Mouse (Mus musculus) kidney, embryonic 15.5 days (tissue): ENCODE data around the gene Bsdc1. TPM values are rescaled to one million over a fixed set of nuclear protein-coding genes. Genes with fewer than 3 reads are reported as not detected.
A peak's percentile ranks its signal among the peaks of the same experiment; 100 is the strongest.

Experiments used
- ATAC-seq: fragments of 200-750 bp; cut with Nextera tagmentation; replicated peaks from 2 replicates; pipeline ENCODE4 v1.8.0; 2017; ENCODE audit warnings: moderate TSS enrichment; ENCODE audit not compliant: low FRiP score
- H3K27ac ChIP-seq: fragments of 300-500 bp; sonication (generic); 2 replicates; pipeline ENCODE4 v1.5.1; 2015; ENCODE audit warnings: mild to moderate bottlenecking, inconsistent platforms
- H3K27me3 ChIP-seq: fragments of 300-500 bp; sonication (generic); 2 replicates; pipeline ENCODE4 v1.6.1; 2015; ENCODE audit warnings: inconsistent platforms
- H3K36me3 ChIP-seq: fragments of 300-500 bp; sonication (generic); 2 replicates; pipeline ENCODE4 v1.6.1; 2015; ENCODE audit warnings: inconsistent platforms
- H3K4me1 ChIP-seq: fragments of 300-500 bp; sonication (generic); 2 replicates; pipeline ENCODE4 v1.6.1; 2015; ENCODE audit warnings: inconsistent platforms
- H3K4me2 ChIP-seq: fragments of 300-500 bp; sonication (generic); 2 replicates; pipeline ENCODE4 v1.6.1; 2015; ENCODE audit warnings: moderate library complexity, mild to moderate bottlenecking, inconsistent platforms
- H3K4me3 ChIP-seq: fragments of 300-500 bp; sonication (generic); replicated peaks from 2 replicates; pipeline ENCODE4 v1.5.1; 2015; ENCODE audit warnings: mild to moderate bottlenecking, inconsistent platforms
- H3K9ac ChIP-seq: fragments of 300-500 bp; sonication (generic); 2 replicates; pipeline ENCODE4 v1.6.1; 2015; ENCODE audit warnings: mild to moderate bottlenecking, inconsistent platforms
- H3K9me3 ChIP-seq: fragments of 300-500 bp; sonication (generic); replicated peaks from 2 replicates; pipeline ENCODE4 v1.6.1; 2016; ENCODE audit warnings: inconsistent platforms
- WGBS: fragments of 180-500 bp; shearing (Covaris S2); methylation state at CpG from one replicate; pipeline ENCODE4 v1.1.7; 2015; ENCODE audit warnings: mixed read lengths; 5-methylcytosine and 5-hydroxymethylcytosine counted together
- polyA plus RNA-seq: library from polyadenylated mRNA; unstranded; fragments of >200 nt; fragmentation: Nextera tagmentation; extraction: Ambion mirVana; gene quantifications from 2 replicates; pipeline ENCODE4 v1.2.1, GENCODE M21; 2015

Bsdc1 gene
- polyA plus RNA-seq, 1 experiment from 2014 or later, result 28.8 TPM

- WGBS, result 4% methylated on average over 70 of the region's 70 CpGs
- Histone ChIP-seq H3K9me3 (no peaks in the 10 kb centered on the region), H3K4me2 (peak within 1 kb of the TSS; percentile 61), H3K27ac (no peak within 1 kb of the TSS), H3K4me1 (peaks cover 21% of the 10 kb centered on the region), H3K4me3 (peak within 1 kb of the TSS; percentile 36), H3K36me3 (peaks cover 34% of the 10 kb centered on the region), H3K27me3 (peaks cover 26% of the 10 kb centered on the region), H3K9ac (0 out of 2 replicates have a peak within 1 kb of the TSS, but pooled peaks have one; percentile 8)
- peak; percentile 31 for ATAC-seq
Measured at GRCm38 (mm10) chr4:129490972-129491880, 29.8 kb downstream of the Bsdc1 start, which contains the start of the genes Tssk3 and Fam229a. Tssk3 (minus strand) TSS chr4:129491022. Fam229a (plus strand) TSS chr4:129491190.

GRCm38 (mm10) chr4:129494681-129495080, 33.3 kb downstream of the Bsdc1 start:
- Histone ChIP-seq H3K27ac (no peak overlapping the region), H3K9me3 (no peaks in the 10 kb centered on the region), H3K4me1 (peaks cover 42% of the 10 kb centered on the region), H3K36me3 (peaks cover under 1% of the 10 kb centered on the region; the same call in 1 of the 2 replicates), H3K27me3 (peaks cover 26% of the 10 kb centered on the region), H3K4me2 (no peak overlapping the region), H3K9ac (no peak overlapping the region), H3K4me3 (no peak overlapping the region)
- no peak for ATAC-seq
- WGBS, result 76% methylated on average over 7 of the region's 7 CpGs

GRCm38 (mm10) chr4:129495672-129496562, 34.5 kb downstream of the Bsdc1 start:
- Histone ChIP-seq H3K4me1 (peaks cover 49% of the 10 kb centered on the region), H3K4me3 (peak overlapping the region; percentile 3; the same call in 1 of the 2 replicates), H3K9me3 (no peaks in the 10 kb centered on the region), H3K27ac (peak overlapping the region; percentile 85), H3K36me3 (no peaks in the 10 kb centered on the region), H3K4me2 (peak overlapping the region; percentile 28; the same call in 1 of the 2 replicates), H3K27me3 (peaks cover 20% of the 10 kb centered on the region), H3K9ac (no peak overlapping the region)
- no peak for ATAC-seq
- 43% methylated on average over 16 of the region's 16 CpGs for WGBS

GRCm38 (mm10) chr4:129496631-129497030, 35.2 kb downstream of the Bsdc1 start:
- Histone ChIP-seq H3K9me3 (no peaks in the 10 kb centered on the region), H3K27ac (peak overlapping the region; percentile 85), H3K4me1 (peaks cover 48% of the 10 kb centered on the region), H3K4me3 (peak overlapping the region; percentile 3; the same call in 1 of the 2 replicates), H3K9ac (no peak overlapping the region), H3K4me2 (peak overlapping the region; percentile 28; the same call in 1 of the 2 replicates), H3K36me3 (no peaks in the 10 kb centered on the region), H3K27me3 (peaks cover 13% of the 10 kb centered on the region; the same call in 1 of the 2 replicates)
- 30% methylated on average over 6 of the region's 6 CpGs for WGBS
- ATAC-seq, result no peak; the same call in 1 of the 2 replicates

- Histone ChIP-seq H3K27ac (peak overlapping the region; percentile 95), H3K9me3 (no peaks in the 10 kb centered on the region)
Measured at GRCm38 (mm10) chr4:129498941-129499340, 37.6 kb downstream of the Bsdc1 start.

GRCm38 (mm10) chr4:129500017-129500416, 38.6 kb downstream of the Bsdc1 start:
- peak overlapping the region; percentile 95 for H3K27ac ChIP-seq
- H3K9ac ChIP-seq, result peak overlapping the region; percentile 69; the same call in 1 of the 2 replicates
- H3K36me3 ChIP-seq, result no peaks in the 10 kb centered on the region
- H3K27me3 ChIP-seq, result no peaks in the 10 kb centered on the region
- WGBS, result 81% methylated on average over 8 of the region's 8 CpGs
- H3K4me3 ChIP-seq, result peak overlapping the region; percentile 52
- peak overlapping the region; percentile 77 for H3K4me2 ChIP-seq
- no peaks in the 10 kb centered on the region for H3K9me3 ChIP-seq
- H3K4me1 ChIP-seq, result peaks cover 65% of the 10 kb centered on the region
- ATAC-seq, result no peak

More at GRCm38 (mm10) chr4:129498941-129499340, 37.6 kb downstream of the Bsdc1 start:
- Histone ChIP-seq H3K4me2 (no peak overlapping the region), H3K9ac (no peak overlapping the region), H3K4me1 (peaks cover 65% of the 10 kb centered on the region), H3K4me3 (no peak overlapping the region), H3K36me3 (no peaks in the 10 kb centered on the region), H3K27me3 (no peaks in the 10 kb centered on the region)
- 48% methylated on average over 3 of the region's 3 CpGs for WGBS
- ATAC-seq, result no peak

- Histone ChIP-seq H3K9ac (peak overlapping the region; percentile 69), H3K4me3 (peak overlapping the region; percentile 52), H3K4me1 (peaks cover 62% of the 10 kb centered on the region), H3K36me3 (no peaks in the 10 kb centered on the region), H3K27ac (peak overlapping the region; percentile 95), H3K27me3 (no peaks in the 10 kb centered on the region), H3K9me3 (no peaks in the 10 kb centered on the region), H3K4me2 (peak overlapping the region; percentile 77)
- ATAC-seq, result peak; percentile 93
- 1% methylated on average over 49 of the region's 49 CpGs for WGBS
Measured at GRCm38 (mm10) chr4:129500607-129501566, 39.5 kb downstream of the Bsdc1 start.

- Histone ChIP-seq H3K4me1 (peaks cover 48% of the 10 kb centered on the region), H3K9me3 (no peaks in the 10 kb centered on the region), H3K4me3 (no peak overlapping the region), H3K36me3 (no peaks in the 10 kb centered on the region), H3K27me3 (no peaks in the 10 kb centered on the region), H3K4me2 (no peak overlapping the region), H3K27ac (peak overlapping the region; percentile 29; the same call in 1 of the 2 replicates), H3K9ac (no peak overlapping the region)
- WGBS, result 55% methylated on average over 9 of the region's 9 CpGs
- ATAC-seq, result no peak
Measured at GRCm38 (mm10) chr4:129502327-129502888, 41.0 kb downstream of the Bsdc1 start.

- Histone ChIP-seq H3K27me3 (no peaks in the 10 kb centered on the region), H3K9ac (no peak overlapping the region), H3K4me3 (no peak overlapping the region), H3K27ac (peak overlapping the region; percentile 29; the same call in 1 of the 2 replicates), H3K9me3 (no peaks in the 10 kb centered on the region), H3K4me2 (no peak overlapping the region), H3K4me1 (peaks cover 48% of the 10 kb centered on the region), H3K36me3 (no peaks in the 10 kb centered on the region)
- no peak for ATAC-seq
- 69% methylated on average over 11 of the region's 11 CpGs for WGBS
Measured at GRCm38 (mm10) chr4:129502901-129503444, 41.6 kb downstream of the Bsdc1 start.

- H3K4me2 ChIP-seq, result no peak overlapping the region
- ATAC-seq, result no peak
- no peaks in the 10 kb centered on the region for H3K27me3 ChIP-seq
- no peaks in the 10 kb centered on the region for H3K36me3 ChIP-seq
- no peaks in the 10 kb centered on the region for H3K9me3 ChIP-seq
- H3K4me1 ChIP-seq, result peaks cover 40% of the 10 kb centered on the region
- no peak overlapping the region for H3K27ac ChIP-seq
- no peak overlapping the region for H3K9ac ChIP-seq
- 83% methylated on average over 3 of the region's 3 CpGs for WGBS
- H3K4me3 ChIP-seq, result no peak overlapping the region
Measured at GRCm38 (mm10) chr4:129505511-129505910, 44.1 kb downstream of the Bsdc1 start.
